Mouse (Mus musculus) kidney, adult 8-10 months (tissue): ENCODE data around the gene Mylk.
A peak's percentile ranks its signal among the peaks of the same experiment; 100 is the strongest.

ENCODE experiments used
- DNase-seq, 2 experiments: peaks; one replicate each; pipeline ENCODE4 v3.0.0; 2022

Mylk gene

DNA sequence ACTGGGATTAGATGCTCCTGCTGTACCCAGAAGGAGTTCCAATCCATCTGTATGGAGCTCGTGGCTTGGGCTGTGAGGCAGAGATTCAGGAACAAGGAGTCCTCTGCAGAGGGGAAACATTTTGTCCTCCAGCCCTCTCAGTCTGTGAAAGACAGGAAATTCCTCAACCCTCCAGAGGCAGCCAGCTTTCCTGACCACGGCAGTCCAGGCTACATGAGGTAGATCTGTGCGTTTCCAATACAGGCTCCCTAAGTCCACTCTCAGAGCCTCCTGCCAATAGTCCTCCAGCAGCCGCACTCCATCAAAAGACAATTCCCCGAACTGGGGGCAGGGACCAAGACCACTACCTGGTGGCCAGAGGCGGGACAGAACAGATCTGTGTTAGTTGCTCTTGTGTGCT is 164.4 kb downstream of the Mylk start:
- DNase-seq = peak; percentile 41 to 47

DNA sequence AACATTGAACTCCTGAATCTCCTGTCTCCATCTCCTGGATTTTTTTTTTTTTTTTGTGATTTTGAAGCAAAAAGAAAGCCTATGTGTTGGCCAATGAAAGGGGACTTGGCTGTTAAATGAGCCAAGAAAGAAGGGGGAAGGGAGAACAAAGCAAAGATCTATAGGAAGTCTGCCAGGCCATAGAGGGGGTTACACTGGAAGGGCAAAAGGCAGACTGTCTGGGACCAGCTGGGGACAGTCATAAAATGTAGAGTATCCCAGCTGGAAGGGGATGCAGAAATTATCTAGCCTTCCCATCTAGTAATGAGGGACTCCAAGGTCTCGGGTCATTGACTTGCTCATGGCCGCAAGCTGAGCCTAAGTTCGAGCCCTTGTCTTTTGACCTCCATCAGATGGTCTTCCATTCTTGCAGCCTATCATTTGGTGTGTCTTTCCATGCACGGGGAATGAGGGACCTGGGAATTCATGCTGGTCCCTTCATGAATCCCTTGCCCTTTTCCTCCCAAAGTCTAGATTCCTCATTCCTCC is 172.4 kb downstream of the Mylk start:
- peak in 1 of 2 experiments; percentile 51 for DNase-seq

DNA sequence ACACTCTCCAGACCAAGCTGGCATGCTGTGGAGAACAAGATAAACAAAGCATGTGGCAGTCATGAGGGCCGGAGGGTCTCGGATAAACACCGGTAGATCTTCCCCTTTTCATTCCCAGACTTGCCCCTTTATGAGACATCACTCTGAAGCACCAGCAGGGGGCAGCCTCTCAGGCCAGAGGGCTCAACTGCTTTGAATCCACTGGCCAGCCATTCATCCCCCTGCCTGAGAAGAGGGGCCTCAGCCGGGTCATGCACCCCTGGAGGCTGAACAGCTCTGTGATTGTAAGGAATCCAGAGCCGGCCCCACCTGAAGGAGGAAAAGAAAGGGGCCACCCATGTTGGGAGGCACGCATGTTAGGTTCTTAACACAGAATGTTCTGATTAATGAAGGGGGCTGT is 175.2 kb downstream of the Mylk start:
- peak in 1 of 2 experiments; percentile 47 for DNase-seq

DNA sequence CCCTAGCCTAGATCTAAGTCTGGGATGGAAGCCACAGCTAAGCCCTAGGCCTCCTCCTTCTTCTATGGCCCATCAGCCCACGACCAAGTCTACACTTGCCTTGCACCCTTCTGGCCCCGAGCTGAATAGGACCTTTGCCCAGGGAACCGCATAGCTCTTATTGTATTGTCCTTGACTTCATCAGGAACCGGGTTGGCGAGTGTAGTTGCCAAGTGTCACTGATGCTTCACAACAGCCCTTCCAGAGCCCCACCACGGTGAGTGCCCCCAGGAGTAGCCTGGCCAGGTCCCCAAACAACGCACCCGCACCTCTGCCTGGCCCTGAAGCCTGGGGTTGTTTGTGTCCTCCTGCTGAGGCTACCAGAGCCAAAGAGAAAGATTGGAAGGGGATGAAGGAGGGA is 175.9 kb downstream of the Mylk start:
- no peak for DNase-seq

DNA sequence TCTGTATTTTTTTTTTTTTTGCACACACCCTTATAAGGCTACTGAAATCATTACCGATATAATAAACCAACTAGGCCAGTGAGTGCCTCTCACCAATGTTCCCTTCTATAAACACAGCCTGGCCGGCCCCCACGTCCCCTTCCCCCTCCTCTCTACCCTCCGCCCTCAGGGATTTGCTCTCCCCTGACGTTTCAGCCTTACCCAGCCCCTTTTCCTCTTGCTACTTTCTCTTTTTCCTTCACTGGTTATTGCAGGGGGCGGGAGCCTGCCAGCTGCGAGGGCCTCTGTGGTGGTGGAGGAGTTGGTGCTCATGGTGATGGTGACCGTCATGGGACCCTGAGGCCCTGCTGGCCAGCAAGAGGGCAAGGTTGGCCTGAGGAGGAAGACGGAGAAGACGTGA is 176.3 kb downstream of the Mylk start:
- no peak for DNase-seq

DNA sequence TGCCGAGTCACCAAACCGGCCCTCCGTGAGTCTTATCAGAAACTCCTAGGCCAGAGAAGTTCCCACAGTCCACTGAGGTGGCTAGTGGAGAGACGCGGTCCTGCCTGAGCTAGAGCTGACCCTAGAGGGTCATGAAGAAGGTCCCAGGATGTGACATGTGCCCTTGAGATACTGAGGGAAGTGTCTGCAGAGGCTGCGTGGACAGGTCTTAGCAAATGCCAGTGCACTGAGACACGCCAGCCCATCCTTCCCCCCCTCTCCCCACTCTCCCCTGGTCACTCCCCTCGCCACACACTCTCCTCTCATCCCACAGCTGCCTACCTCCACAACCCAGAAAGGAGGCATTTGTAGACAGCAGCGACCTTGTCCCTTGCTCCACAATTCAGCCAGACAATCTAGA is 178.6 kb downstream of the Mylk start:
- DNase-seq = no peak

DNA sequence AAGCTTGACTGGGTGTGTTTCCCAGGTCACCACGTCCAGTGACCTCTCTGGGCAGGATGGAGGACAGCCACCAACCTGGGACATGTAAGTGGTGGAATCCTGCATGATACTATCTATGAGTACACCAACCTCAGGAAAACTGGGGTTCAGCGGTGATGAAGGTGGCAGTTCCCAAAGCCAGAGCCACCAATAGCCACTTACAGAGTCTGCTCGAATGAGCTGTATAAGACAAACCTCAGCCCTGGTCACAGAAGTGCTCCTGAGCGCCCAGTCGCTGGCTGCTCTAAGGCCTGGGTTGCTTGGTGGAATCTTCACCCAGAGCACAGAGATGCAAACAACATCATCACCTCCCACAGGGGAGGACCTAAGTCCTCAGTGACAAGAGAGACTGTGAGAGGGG is 179.3 kb downstream of the Mylk start:
- DNase-seq = no peak

DNA sequence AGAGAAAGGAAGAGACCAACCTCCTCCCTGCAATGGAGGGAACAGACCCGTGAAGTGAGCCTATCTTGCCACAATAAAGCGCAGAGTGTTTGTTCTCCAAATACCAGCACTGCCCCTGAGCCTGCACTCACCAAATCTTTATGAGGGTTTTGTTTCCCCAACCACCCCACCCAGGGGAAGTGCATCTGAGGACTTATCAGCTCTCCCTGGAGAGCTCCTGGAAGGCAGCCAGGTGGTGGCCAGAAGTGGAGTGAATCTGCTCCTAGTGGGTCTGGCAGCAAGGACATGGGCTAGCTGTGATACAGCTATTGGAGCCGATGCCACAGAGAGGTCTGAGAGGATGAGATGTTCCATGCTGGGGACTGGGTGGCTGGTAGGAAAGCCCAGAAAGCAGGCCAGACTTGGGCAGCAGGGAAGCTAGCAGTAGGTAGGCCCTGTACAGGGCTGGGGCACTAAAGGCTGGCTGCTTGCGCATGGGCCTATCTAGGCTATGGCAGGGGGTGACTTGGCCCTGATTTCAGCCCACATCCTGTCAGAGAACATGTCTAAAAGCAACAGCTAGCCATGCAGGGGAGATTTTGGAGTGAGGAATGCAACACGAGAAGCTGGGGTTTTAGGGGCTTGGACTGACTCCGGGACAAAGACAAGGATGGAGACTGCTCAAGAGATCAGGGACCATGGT is 180.1 kb downstream of the Mylk start:
- peak; percentile 63 to 76 for DNase-seq

DNA sequence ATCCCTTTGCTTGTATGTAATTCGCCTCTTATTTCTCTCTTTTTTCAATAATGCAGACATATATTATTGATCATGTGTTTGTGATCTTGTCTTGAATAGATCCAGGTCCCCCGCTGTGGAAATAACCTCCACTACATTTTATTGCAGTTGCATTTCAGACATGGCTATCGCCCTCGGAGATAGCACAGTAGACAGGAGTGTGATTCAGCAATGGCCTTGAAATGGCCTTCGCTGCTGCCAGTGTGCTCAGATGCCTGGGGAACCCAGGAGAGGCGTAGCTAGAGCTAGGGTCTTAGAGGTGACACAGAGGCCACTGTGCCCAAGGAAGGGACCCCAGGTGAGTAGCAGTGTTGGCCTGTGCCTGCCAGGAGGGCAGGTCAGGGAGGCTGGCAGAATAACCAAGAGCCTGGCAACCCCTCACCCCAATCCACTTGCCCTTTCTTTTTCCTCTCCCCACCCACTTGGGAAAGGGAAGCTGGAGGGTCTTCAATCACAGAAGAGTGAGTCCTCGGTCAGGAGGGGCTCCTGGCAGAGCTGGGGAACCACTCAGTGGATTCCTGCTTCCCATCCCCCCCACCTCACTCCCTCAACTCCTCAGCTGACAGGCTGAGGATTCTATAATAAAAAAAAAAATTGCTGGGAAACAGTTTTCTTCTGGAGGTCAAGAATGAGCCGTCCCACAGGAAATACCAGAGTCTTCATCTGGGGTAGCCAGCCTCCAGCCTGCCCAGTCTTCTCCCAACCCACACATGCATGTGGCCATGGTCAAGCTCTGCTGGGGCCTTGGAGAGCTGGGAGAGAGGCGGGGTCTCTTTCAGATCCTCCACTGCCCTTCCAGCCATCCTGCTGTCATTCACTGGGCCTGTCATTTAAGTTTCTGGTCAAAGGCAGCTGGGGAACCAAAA is 181.8 kb downstream of the Mylk start:
- peak in 1 of 2 experiments; percentile 34 for DNase-seq

DNA sequence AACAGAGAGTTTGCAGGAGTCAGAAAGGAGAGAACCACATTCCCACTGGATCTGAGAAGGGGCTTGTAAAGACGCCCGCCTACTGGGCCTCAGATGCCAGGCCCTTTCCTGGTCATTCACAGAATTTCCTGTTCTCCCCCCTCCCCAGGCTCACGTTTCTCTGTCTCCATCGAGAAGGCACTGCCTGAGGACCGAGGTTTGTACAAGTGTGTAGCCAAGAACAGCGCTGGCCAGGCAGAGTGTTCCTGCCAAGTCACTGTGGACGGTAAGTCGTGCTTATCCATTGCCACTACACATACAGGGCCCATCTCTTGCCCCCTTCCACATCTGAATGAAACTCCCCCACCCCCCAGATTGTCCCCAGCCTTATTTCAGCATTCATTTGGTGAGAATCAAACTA is 184.7 kb downstream of the Mylk start:
- no peak for DNase-seq

DNA sequence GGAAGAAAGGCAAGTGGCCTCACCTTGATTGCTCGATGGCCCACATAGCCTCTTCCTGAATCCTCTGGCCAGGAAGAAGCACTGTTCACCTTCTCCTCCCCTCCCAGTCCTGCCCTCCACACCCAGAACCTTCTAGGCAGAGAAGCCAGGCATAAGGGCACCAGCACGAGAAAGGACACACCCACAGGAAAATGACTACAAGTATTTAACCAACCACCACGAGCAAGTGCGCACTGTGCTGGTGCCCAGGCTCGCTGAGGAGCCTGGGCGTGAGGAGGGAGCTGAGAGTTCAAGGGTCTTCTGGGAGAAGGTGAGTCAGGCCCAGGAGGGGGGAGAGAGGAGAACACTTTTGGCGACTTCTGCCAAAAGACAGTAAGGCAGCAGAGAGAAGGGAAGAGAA is 185.1 kb downstream of the Mylk start:
- peak in 1 of 2 experiments; percentile 47 for DNase-seq

DNA sequence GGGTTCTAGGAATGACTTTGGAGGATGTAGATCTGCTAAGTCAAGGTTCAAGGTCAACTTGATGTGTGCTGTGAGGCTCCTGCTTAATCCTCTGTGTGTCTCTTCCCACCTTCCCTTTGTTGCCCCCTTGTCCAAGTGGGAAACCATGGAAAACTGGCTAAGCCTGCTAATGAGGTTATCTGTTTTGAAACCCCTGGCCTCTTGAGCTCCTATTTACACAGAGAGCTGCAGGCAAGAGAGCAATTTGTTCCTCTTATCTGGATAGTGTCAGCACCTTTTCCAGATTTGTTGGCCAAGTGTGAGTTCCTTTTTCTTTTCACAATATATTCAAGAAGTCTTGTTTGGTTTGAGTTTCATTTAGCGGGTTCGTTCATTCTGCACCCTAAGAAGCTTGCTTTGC is 186.3 kb downstream of the Mylk start:
- no peak for DNase-seq

DNA sequence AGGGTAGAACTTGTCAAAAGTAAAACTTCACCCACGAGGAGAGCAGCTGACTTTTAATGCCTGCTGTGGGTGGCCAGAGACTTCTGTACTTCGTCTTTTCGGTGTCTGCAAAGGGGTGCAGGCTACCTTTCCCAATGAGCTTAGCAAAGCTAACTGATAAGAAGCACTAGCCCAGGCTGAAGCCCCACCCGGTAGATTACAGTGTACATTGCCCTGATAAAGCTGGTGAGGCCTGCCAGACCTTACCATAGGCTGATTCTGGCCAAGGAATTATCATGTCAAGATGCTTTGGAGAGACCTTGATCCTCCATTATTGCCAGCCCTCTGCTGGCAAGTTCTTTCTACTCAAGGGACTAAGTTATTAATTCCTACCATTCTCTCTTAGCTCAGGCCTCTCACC is 188.2 kb downstream of the Mylk start:
- no peak for DNase-seq

DNA sequence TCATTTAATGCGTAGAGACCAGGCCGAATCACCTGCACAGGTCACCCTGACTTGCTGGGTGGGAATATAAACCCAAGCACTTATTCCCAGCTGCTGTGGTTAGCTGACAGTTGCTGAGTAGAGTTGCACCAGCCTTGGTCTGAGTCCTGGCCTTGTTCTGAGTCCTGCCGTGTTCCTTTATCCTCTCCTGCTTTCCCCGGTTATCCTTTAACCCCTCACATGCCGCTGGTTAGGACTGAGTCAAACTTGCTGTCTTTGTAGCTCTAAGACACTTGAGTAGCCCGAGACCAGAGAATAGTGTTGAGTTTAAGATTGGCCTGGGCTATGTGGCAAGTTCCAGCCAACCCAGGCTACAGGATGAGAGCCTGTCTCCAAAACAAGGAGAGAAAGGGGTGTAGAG is 189.5 kb downstream of the Mylk start:
- DNase-seq = peak in 1 of 2 experiments; percentile 54

DNA sequence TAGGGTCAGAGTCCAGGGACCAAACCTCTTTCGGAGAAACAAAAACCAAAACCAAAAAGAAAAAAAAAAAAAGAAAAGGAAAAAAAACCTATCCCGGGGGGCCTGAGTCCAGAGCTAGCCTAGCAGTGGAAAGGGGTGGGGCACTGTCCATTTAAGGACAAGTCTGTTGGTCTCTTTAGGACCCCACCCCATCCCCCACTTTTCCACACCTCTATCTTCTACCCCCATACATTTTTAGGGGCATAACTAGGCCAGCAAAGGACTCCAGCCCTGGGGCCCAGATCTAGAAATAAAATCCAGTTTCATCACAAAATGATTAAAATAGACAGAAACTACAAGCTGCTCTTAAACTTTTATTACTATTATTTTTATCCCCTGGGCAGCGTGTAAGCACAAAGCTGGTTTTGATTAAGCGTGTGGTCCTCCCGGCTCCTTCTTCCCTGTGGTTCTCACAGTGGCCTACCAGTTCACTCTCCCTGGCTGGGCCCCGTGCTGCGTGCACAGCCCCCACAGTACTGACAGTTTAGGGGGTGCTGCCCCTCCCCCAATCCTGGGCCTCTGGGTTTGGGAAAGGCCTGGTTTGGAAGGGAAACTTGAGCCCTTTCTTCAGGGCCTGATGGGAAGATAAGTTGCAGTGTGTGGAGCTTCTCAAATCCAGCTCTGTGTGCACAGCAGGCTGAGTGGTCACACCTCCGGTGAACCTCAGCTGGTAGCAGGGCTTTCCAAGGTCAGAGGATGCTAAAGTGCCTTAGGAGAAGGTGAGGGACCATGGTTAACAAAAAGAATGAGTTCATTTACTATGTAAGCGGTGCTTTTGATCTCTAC is 190.7 kb downstream of the Mylk start:
- DNase-seq = no peak

DNA sequence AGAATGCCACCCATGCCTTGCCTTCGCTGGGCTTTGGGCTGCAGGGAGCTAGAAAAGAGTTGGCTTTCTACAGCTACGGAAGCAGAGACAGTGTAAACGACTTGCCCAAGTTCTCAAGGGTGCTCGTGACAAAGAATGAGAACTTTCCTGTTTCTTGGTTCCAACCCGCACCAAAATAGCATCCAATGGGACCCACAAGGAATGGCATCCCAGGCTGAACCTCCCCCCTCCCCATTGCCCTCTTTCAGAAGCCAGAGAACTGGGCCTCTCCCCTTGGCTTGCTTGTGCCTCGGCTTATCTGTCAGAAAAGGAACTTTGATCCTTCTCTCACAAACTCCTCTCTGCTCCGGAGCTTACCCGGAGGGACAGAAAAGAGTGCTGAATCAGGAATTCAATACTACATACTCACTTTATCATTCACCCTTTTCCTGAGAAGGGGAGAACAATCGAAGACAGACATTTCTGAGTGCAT is 191.4 kb downstream of the Mylk start:
- no peak for DNase-seq

DNA sequence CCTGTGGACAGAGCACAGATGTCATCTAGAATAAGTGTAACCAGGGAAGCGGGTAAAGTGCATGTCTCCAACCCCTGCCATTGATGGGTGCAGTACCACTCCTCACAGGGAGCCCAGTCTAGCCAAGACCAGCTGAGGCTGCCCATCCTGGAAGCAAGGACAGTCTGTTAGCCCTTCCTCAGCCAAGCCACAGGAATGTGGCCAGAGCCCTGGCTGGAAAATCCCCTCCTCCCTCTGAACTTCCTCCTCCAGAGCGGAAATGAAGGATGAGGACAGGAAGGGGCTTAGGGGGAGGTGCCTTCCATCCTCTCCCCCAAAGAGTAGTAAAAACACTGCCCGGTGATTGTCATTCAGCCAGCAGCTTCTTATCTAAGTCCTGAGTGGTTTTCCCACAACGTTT is 192.6 kb downstream of the Mylk start:
- DNase-seq = peak; percentile 55 to 60

DNA sequence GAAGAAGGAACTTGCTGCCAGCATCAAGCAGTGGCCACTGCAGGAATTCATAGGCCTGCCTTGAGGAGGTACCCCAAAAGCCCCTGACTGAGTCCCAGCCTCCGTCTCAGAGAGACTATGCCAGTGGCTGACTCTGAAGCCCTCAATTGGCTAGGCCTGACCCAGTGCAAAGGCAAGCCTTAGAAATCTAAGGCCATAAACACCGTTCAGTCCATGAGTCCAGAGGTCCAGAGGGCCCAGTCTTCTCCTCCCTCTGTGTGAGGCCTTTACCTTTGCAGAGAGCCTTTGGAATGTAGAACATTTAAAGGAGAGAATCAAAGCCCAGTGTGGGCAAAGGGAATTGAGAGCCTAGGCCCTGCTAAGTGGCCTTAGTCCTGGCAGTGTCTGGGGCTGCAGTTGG is 193.2 kb downstream of the Mylk start:
- peak; percentile 32 to 56 for DNase-seq

DNA sequence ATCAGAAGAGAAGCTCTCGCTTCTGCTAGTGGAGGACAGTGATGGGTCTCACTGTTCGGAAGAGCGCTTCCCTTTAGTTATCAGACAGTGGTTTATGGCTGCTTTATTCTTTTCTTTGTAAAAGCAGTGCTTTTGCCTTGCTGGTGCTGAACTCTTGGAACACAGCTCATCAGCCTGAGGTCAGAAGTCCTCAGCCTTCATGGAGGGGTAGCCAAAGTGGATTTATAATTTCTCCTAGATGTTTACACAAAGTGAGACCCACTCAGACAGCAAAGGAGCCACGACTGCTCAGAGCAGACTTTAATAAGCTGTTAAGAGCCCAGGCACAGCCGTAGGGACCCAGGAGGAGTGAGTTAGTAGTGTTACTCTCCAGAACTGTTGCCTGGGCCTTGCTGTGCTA is 194.9 kb downstream of the Mylk start:
- DNase-seq = no peak

DNA sequence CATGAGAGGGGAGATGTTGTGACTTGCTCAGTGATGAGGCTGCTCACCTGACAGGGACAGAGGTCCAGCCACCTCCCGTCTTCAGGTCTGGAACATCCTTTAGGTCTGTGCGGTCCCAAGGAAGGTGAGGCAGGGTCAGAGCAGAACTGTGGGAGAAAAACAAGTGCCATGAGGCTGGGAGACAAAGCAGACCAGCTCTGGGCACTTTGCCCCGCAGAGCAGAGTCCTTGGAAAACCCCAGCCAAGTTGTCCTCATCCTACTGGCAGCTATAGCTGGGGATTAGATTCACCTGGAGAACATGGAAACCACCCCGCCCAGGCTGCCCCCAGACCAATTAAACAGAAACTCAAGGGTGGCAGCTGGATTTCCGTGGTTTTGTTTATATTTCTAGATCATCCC is 195.4 kb downstream of the Mylk start:
- peak; percentile 69 to 70 for DNase-seq

DNA sequence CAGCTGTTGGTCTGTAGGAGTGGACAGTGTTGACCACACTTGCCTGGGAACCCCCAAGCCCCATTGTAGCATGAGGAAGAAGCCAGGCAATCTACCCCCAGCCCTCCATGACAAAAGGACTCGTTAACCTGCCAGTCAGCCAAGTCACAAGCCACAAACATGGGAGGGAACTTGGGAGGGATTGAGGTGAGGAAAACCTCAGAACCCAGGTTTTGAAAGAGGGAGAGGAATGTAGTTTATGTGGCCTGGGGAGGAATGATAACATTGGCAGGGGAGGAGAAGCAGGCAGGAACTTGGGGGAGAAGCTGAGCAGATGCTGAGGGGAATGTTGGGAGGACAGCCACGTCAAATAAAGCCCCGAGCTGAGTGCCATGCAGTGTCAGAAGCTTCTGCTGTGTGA is 196.9 kb downstream of the Mylk start:
- no peak for DNase-seq

DNA sequence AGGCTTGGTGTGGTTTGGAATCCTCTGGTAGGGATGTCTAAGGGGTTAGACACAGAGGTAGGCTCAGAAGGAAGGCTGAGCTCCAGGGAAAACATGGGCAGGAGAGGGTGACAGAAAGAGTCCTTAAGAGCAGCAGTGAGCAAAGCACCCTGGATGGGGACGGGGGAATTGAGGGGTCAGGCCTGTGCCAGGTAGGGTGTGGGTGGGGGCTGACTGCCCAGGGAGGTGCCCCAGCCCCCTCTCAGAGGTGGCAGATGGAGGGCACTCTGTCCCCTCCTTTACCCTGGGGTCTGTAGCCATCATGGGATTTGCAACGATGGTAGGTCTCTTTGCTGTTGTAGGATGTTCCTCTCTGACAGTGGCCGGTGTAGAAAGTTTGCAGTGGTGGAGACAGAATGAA is 201.3 kb downstream of the Mylk start:
- DNase-seq = no peak

DNA sequence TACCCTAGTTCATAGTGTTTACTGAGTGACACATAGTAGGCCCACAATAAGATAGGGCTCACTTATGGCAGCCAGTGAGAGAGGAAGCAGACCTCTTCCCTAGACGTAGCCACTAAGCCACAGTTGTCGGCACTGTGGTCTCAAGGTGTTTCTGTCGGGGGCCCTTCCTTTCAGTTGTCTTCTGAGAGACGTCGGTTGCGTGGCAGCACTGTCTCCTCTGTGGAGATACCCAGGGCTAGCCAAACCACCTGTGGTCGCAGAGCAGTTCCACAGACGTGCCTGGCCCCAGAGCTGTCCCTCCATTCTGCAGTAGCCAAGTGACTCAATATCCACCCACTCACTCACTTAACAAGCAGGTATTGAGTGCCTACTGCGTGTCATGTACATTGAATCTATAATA is 205.9 kb downstream of the Mylk start:
- no peak for DNase-seq
